Mouse (Mus musculus) forebrain, postnatal 0 days (tissue): ENCODE results near the gene Cbwd1. TPM values are rescaled to one million over a fixed set of nuclear protein-coding genes. Genes with fewer than 3 reads are reported as not detected.

Experiments
- ATAC-seq: fragments of 200-750 bp; cut with Nextera tagmentation; 2 replicates; pipeline ENCODE4 v1.8.0; 2017; ENCODE audit warnings: mild to moderate bottlenecking, moderate library complexity
- DNase-seq: peaks from one replicate; pipeline ENCODE4 v3.0.0-alpha.2; 2015
- H3K27ac ChIP-seq: fragments of 300-500 bp; sonication (generic); 2 replicates; pipeline ENCODE4 v1.5.1; 2014; ENCODE audit warnings: low read depth, mild to moderate bottlenecking, antibody characterized with exemption, low read length, moderate library complexity, mixed read lengths
- H3K27me3 ChIP-seq: fragments of 300-500 bp; sonication (generic); 2 replicates; pipeline ENCODE4 v1.6.1; 2014; ENCODE audit warnings: mild to moderate bottlenecking, low read length, mixed read lengths; ENCODE audit not compliant: insufficient read depth
- H3K36me3 ChIP-seq: fragments of 300-500 bp; sonication (generic); 2 replicates; pipeline ENCODE4 v1.6.1; 2014; ENCODE audit warnings: mild to moderate bottlenecking, moderate library complexity; ENCODE audit not compliant: insufficient read depth
- H3K4me1 ChIP-seq: fragments of 300-500 bp; sonication (generic); 2 replicates; pipeline ENCODE4 v1.6.1; 2014; ENCODE audit warnings: antibody characterized with exemption; ENCODE audit not compliant: insufficient read depth
- H3K4me2 ChIP-seq: fragments of 300-500 bp; sonication (generic); 2 replicates; pipeline ENCODE4 v1.6.1; 2014; ENCODE audit warnings: low read depth, mild to moderate bottlenecking, moderate library complexity
- H3K4me3 ChIP-seq: fragments of 300-500 bp; sonication (generic); 2 replicates; pipeline ENCODE4 v1.5.1; 2014; ENCODE audit warnings: low read depth, low read length, mixed read lengths
- H3K9ac ChIP-seq: fragments of 300-500 bp; sonication (generic); 2 replicates; pipeline ENCODE4 v1.6.1; 2014; ENCODE audit warnings: mild to moderate bottlenecking
- H3K9me3 ChIP-seq: fragments of 300-500 bp; sonication (generic); 2 replicates; pipeline ENCODE4 v1.6.1; 2016; ENCODE audit warnings: low read length
- CTCF ChIP-seq: sonication (generic); IDR thresholded peaks from 2 replicates; pipeline ENCODE4 v1.5.1; 2016; ENCODE audit warnings: antibody characterized with exemption, control low read depth, low read depth
- WGBS: fragments of 180-500 bp; shearing (Covaris S2); extraction: QIAGEN DNeasy Blood & Tissue Kit; methylation state at CpG from one replicate; pipeline ENCODE4 v1.1.7; 2014; 5-methylcytosine and 5-hydroxymethylcytosine counted together
- polyA plus RNA-seq: library from polyadenylated mRNA; unstranded; fragments of >200 nt; fragmentation: Nextera tagmentation; extraction: Ambion mirVana; gene quantifications from 2 replicates; pipeline ENCODE4 v1.2.1, GENCODE M21; 2015
- total RNA-seq: library from RNA; depleted of rRNA; stranded (reverse); fragments of >200 nt; gene quantifications from 2 replicates; pipeline ENCODE4 v1.2.3, GENCODE M21; 2014

Gene Cbwd1
- total and polyA plus RNA-seq, 2 experiments from 2014 or later, result 8.6 to 19.3 TPM

GRCm38 (mm10) chr19:24900581-24901220, 60.7 kb downstream of the Cbwd1 start, which contains the start of gene Foxd4:
TSS of gene Foxd4 (minus strand) at chr19:24901197.
- H3K9ac ChIP-seq, result no peak within 1 kb of the TSS
- under 1% methylated on average over 27 of the region's 27 CpGs for WGBS
- ATAC-seq (0 out of 2 replicates have a peak, but pooled peaks have one; percentile 4), DNase-seq (no peak)
- H3K27me3 ChIP-seq, result peaks cover 49% of the 10 kb centered on the region
- H3K4me1 ChIP-seq, result 0 out of 2 replicates have a peak, but pooled peaks cover 3% of the 10 kb centered on the region
- no peaks in the 10 kb centered on the region for H3K9me3 ChIP-seq
- peak within 1 kb of the TSS; percentile 32 for H3K4me3 ChIP-seq
- no peak within 1 kb of the TSS for H3K27ac ChIP-seq
- peak within 1 kb of the TSS; percentile 58 for H3K4me2 ChIP-seq
- no peaks in the 10 kb centered on the region for H3K36me3 ChIP-seq
- TF ChIP-seq CTCF, result no peak

DNA sequence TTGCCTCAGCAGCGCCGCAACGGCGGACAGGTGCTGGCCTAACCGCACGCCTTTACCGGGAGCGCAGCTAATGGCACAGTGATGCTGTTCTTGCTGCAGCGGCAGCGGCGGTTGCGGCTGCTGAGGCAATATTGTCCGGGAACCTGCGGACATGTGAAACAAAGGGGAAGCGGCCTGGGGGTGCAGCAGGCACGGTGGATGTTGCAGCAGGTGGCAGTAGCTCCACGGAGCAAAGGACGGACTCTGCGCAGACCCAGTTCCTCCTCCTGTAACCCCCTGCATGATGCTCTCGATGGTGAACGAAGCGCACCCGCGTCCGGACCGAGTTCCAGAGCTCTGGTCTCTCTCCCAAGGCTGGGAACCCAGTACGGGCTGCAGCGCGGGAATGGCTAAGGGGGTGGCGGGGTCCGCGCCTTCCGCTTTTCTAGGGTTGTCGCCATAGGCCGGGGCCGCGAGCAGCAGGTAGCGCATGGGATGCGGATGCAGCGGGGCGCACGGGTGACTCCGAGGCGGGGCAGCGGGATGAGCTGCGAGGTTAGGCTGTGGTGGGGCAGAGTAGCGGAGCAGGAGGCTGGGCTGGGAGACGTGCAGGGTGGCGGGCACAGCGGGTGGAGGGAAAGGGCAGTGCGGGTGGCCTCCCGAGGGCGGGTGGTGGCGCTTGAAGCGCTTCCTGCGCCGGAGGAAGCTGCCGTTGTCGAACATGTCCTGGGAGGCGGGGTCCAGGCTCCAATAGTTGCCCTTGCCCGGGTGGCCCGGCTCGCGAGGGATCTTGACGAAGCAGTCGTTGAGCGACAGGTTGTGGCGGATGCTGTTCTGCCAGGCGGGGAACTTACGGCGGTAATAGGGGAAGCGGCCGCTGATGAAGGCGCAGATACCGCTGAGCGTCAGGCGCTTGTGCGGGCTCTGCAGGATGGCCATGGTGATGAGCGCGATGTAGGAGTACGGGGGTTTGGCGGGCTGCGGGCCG, 61.5 kb downstream of the Cbwd1 start:
- Histone ChIP-seq H3K4me2 (peak overlapping the region; percentile 58), H3K27me3 (peaks cover 49% of the 10 kb centered on the region), H3K36me3 (no peaks in the 10 kb centered on the region), H3K27ac (no peak overlapping the region), H3K4me1 (0 out of 2 replicates have a peak, but pooled peaks cover 3% of the 10 kb centered on the region), H3K9me3 (no peaks in the 10 kb centered on the region), H3K9ac (no peak overlapping the region), H3K4me3 (peak overlapping the region; percentile 32)
- WGBS, result 2% methylated on average over 77 of the region's 84 CpGs
- DNase-seq, result peak; percentile 35
- peak; percentile 58 for ATAC-seq
- TF ChIP-seq CTCF, result no peak

- 2% methylated on average over 34 of the region's 34 CpGs for WGBS
- TF ChIP-seq CTCF, result no peak
- Histone ChIP-seq H3K27ac (no peak overlapping the region), H3K9ac (no peak overlapping the region), H3K36me3 (no peaks in the 10 kb centered on the region), H3K27me3 (peaks cover 49% of the 10 kb centered on the region), H3K4me2 (peak overlapping the region; percentile 58), H3K4me3 (peak overlapping the region; percentile 32; the same call in 1 of the 2 replicates), H3K4me1 (0 out of 2 replicates have a peak, but pooled peaks cover 3% of the 10 kb centered on the region), H3K9me3 (no peaks in the 10 kb centered on the region)
- ATAC-seq (no peak), DNase-seq (peak; percentile 76)
Measured at GRCm38 (mm10) chr19:24898737-24899577, 62.5 kb downstream of the Cbwd1 start.

GRCm38 (mm10) chr19:24897896-24898736, 63.3 kb downstream of the Cbwd1 start:
- Histone ChIP-seq H3K4me2 (no peak overlapping the region), H3K27me3 (peaks cover 46% of the 10 kb centered on the region), H3K27ac (no peak overlapping the region), H3K4me1 (0 out of 2 replicates have a peak, but pooled peaks cover 3% of the 10 kb centered on the region), H3K9me3 (no peaks in the 10 kb centered on the region), H3K4me3 (no peak overlapping the region), H3K9ac (no peak overlapping the region), H3K36me3 (no peaks in the 10 kb centered on the region)
- WGBS, result 1% methylated on average over 20 of the region's 20 CpGs
- no peak for TF ChIP-seq CTCF
- ATAC-seq (no peak), DNase-seq (peak; percentile 77)

GRCm38 (mm10) chr19:24897006-24897895, 64.2 kb downstream of the Cbwd1 start:
- Histone ChIP-seq H3K36me3 (no peaks in the 10 kb centered on the region), H3K4me1 (0 out of 2 replicates have a peak, but pooled peaks cover 3% of the 10 kb centered on the region), H3K9me3 (no peaks in the 10 kb centered on the region), H3K27me3 (peaks cover 39% of the 10 kb centered on the region), H3K4me3 (peak overlapping the region; percentile 18; the same call in 1 of the 2 replicates), H3K27ac (no peak overlapping the region), H3K4me2 (0 out of 2 replicates have a peak overlapping the region, but pooled peaks have one; percentile 24), H3K9ac (no peak overlapping the region)
- no peak for ATAC-seq
- 3% methylated on average over 57 of the region's 57 CpGs for WGBS
- TF ChIP-seq CTCF, result no peak
- DNase-seq, result peak; percentile 10
